Mouse (Mus musculus) lung, adult 2 months (tissue): ENCODE measurements around the gene Kmt2a.

Experiments
- CTCF ChIP-seq: fragments of 200-500 bp; IDR thresholded peaks from 2 replicates; pipeline ENCODE4 v1.5.1; 2011; ENCODE audit warnings: mild to moderate bottlenecking, low read length, control low read depth; ENCODE audit not compliant: insufficient read depth
- POLR2A ChIP-seq: fragments of 200-500 bp; IDR thresholded peaks from 2 replicates; pipeline ENCODE4 v1.6.1; 2011; ENCODE audit warnings: low read depth, mild to moderate bottlenecking, control low read depth, low read length, borderline replicate concordance; ENCODE audit errors: extremely low read depth

GRCm38 (mm10) chr9:44857405-44857992 lies 23.6 kb downstream of the Kmt2a start:
- TF ChIP-seq CTCF, result no peak
- TF ChIP-seq POLR2A, result no peak
